ENCODE assay signal across 13 mouse cellular contexts in genomic region chr1:159570270-159570669, GRCm38 (mm10). TPM values are rescaled to one million over a fixed set of nuclear protein-coding genes. Genes with fewer than 3 reads are reported as not detected.
DNase-seq lines count a peak whose midpoint lies in the region; ATAC-seq and TF ChIP-seq lines count a peak whose summit lies in the region.
"Had no signal": no experiment of that assay in that cellular context is flagged by ENCODE, and none has a peak within 500 bp of the region (broad histone marks: within the 10 kb centered on the region; RNA-seq: fewer than 3 reads in every experiment).

No protein-coding gene starts in this region.

- H3K9me3 ChIP-seq in forebrain, embryonic 11.5 days (ENCODE audit: control insufficient read depth, low read length) = no peaks in the 10 kb centered on the region
- H3K9me3 ChIP-seq in forebrain, embryonic 10.5 days = no peaks in the 10 kb centered on the region
- H3K9me3 ChIP-seq in lung, embryonic 16.5 days (ENCODE audit: control insufficient read depth, low read length) = no peaks in the 10 kb centered on the region
- H3K9me3 ChIP-seq in lung, postnatal 0 days (ENCODE audit: low read length) = no peaks in the 10 kb centered on the region
- H3K9me3 ChIP-seq in stomach, embryonic 15.5 days = no peaks in the 10 kb centered on the region
- H3K9me3 ChIP-seq: embryonic facial prominence, embryonic 13.5 days had no signal

- 0 out of 2 replicates have a peak, but pooled peaks have one; percentile 53 for ATAC-seq in forebrain, embryonic 11.5 days (replicated peaks; ENCODE audit: low FRiP score)
- peak; percentile 61 for ATAC-seq in lung, embryonic 16.5 days (ENCODE audit: low read depth)
- ATAC-seq in lung, postnatal 0 days = peak; percentile 32
- ATAC-seq in stomach, embryonic 15.5 days (ENCODE audit: insufficient read depth, low FRiP score, low read depth) = no peak
- ATAC-seq in megakaryocyte, adult 5-6 weeks (ENCODE audit: poor library complexity, severe bottlenecking) = no peak

- H3K4me3 ChIP-seq in forebrain, embryonic 11.5 days (ENCODE audit: low read depth, low read length) = no peak overlapping the region
- H3K4me3 ChIP-seq in forebrain, embryonic 10.5 days = no peak overlapping the region
- H3K4me3 ChIP-seq in lung, embryonic 16.5 days (ENCODE audit: low read length) = no peak overlapping the region
- no peak overlapping the region for H3K4me3 ChIP-seq in lung, postnatal 0 days (ENCODE audit: low read depth, low read length)
- H3K4me3 ChIP-seq in stomach, embryonic 15.5 days (replicated peaks) = no peak overlapping the region
- H3K4me3 ChIP-seq: embryonic facial prominence, embryonic 13.5 days had no signal

- peak; percentile 8; the same call in 1 of the 2 replicates for TF ChIP-seq EP300 in lung, postnatal 0 days (IDR thresholded peaks at IDR 0.05)

- TF ChIP-seq CTCF in lung, postnatal 0 days (IDR thresholded peaks at IDR 0.05) = no peak

- no peak for DNase-seq in forebrain, embryonic 11.5 days (ENCODE audit: low spot score)
- no peak for DNase-seq in forebrain, embryonic 10.5 days (ENCODE audit: extremely low spot score, low spot score)
- DNase-seq in lung, postnatal 14 days = no peak
- DNase-seq in lung, postnatal 0 days (ENCODE audit: low spot score) = peak; percentile 16
- no peak for DNase-seq in right cerebral cortex, postnatal 14 days
- DNase-seq: adrenal gland, adult 8-10 months; cerebellum, adult 11-12 months had no signal

- no peak overlapping the region for H3K4me2 ChIP-seq in forebrain, embryonic 11.5 days (ENCODE audit: low read depth, low read length, severe bottlenecking)
- H3K4me2 ChIP-seq in lung, embryonic 16.5 days (ENCODE audit: low read depth, low read length) = 0 out of 2 replicates have a peak overlapping the region, but pooled peaks have one; percentile 13
- H3K4me2 ChIP-seq in lung, postnatal 0 days (replicated peaks; ENCODE audit: low read depth, low read length) = 0 out of 2 replicates have a peak overlapping the region, but pooled peaks have one; percentile 3
- peak overlapping the region; percentile 25 for H3K4me2 ChIP-seq in stomach, embryonic 15.5 days
- H3K4me2 ChIP-seq: embryonic facial prominence, embryonic 13.5 days had no signal

- no peak overlapping the region for H3K9ac ChIP-seq in forebrain, embryonic 11.5 days (ENCODE audit: low read length)
- no peak overlapping the region for H3K9ac ChIP-seq in lung, embryonic 16.5 days (ENCODE audit: low read length)
- H3K9ac ChIP-seq in lung, postnatal 0 days (replicated peaks; ENCODE audit: low read depth) = no peak overlapping the region
- no peak overlapping the region for H3K9ac ChIP-seq in stomach, embryonic 15.5 days
- H3K9ac ChIP-seq: embryonic facial prominence, embryonic 13.5 days had no signal

- H3K36me3 ChIP-seq in forebrain, embryonic 11.5 days (ENCODE audit: control insufficient read depth, insufficient read depth, low read length) = no peaks in the 10 kb centered on the region
- no peaks in the 10 kb centered on the region for H3K36me3 ChIP-seq in forebrain, embryonic 10.5 days (replicated peaks)
- H3K36me3 ChIP-seq in lung, embryonic 16.5 days (ENCODE audit: control insufficient read depth, insufficient read depth, low read length) = no peaks in the 10 kb centered on the region
- no peaks in the 10 kb centered on the region for H3K36me3 ChIP-seq in lung, postnatal 0 days (ENCODE audit: insufficient read depth, low read length)
- H3K36me3 ChIP-seq in stomach, embryonic 15.5 days = no peaks in the 10 kb centered on the region
- H3K36me3 ChIP-seq: embryonic facial prominence, embryonic 13.5 days had no signal

- 31% methylated on average over 8 of the region's 8 CpGs for WGBS in forebrain, embryonic 11.5 days
- WGBS in forebrain, embryonic 10.5 days = 47% methylated on average over 8 of the region's 8 CpGs
- WGBS in lung, embryonic 16.5 days = 8% methylated on average over 8 of the region's 8 CpGs
- WGBS in lung, postnatal 0 days = 5% methylated on average over 8 of the region's 8 CpGs
- 17% methylated on average over 8 of the region's 8 CpGs for WGBS in stomach, embryonic 15.5 days

- H3K4me1 ChIP-seq in forebrain, embryonic 11.5 days (replicated peaks; ENCODE audit: control insufficient read depth, insufficient read depth, low read length) = 0 out of 2 replicates have a peak, but pooled peaks cover 4% of the 10 kb centered on the region
- H3K4me1 ChIP-seq in forebrain, embryonic 10.5 days = peaks cover 10% of the 10 kb centered on the region
- H3K4me1 ChIP-seq in lung, embryonic 16.5 days (replicated peaks; ENCODE audit: control insufficient read depth, insufficient read depth, low read length) = no peaks in the 10 kb centered on the region
- H3K4me1 ChIP-seq in lung, postnatal 0 days (ENCODE audit: insufficient read depth, low read depth, low read length) = peaks cover 4% of the 10 kb centered on the region; the same call in 1 of the 2 replicates
- no peaks in the 10 kb centered on the region for H3K4me1 ChIP-seq in stomach, embryonic 15.5 days
- H3K4me1 ChIP-seq: embryonic facial prominence, embryonic 13.5 days had no signal

- no peak overlapping the region for H3K27ac ChIP-seq in forebrain, embryonic 11.5 days (ENCODE audit: low read depth, low read length)
- H3K27ac ChIP-seq in forebrain, embryonic 10.5 days = no peak overlapping the region
- peak overlapping the region; percentile 10 for H3K27ac ChIP-seq in lung, embryonic 16.5 days (ENCODE audit: low read length)
- no peak overlapping the region for H3K27ac ChIP-seq in lung, postnatal 0 days (ENCODE audit: low read length)
- peak overlapping the region; percentile 3; the same call in 1 of the 2 replicates for H3K27ac ChIP-seq in stomach, embryonic 15.5 days
- H3K27ac ChIP-seq: embryonic facial prominence, embryonic 13.5 days; kidney, postnatal 0 days had no signal

- no peaks in the 10 kb centered on the region for H3K27me3 ChIP-seq in forebrain, embryonic 11.5 days (ENCODE audit: control insufficient read depth, insufficient read depth, low read length)
- H3K27me3 ChIP-seq in forebrain, embryonic 10.5 days (ENCODE audit: poor library complexity, severe bottlenecking) = no peaks in the 10 kb centered on the region
- no peaks in the 10 kb centered on the region for H3K27me3 ChIP-seq in lung, embryonic 16.5 days (ENCODE audit: control insufficient read depth, insufficient read depth, low read depth, low read length)
- H3K27me3 ChIP-seq in lung, postnatal 0 days (replicated peaks; ENCODE audit: insufficient read depth, low read length) = no peaks in the 10 kb centered on the region
- H3K27me3 ChIP-seq in stomach, embryonic 15.5 days (replicated peaks) = no peaks in the 10 kb centered on the region
- H3K27me3 ChIP-seq: embryonic facial prominence, embryonic 13.5 days had no signal

RNA-seq across cellular contexts. Expression of gene Tnr, which starts 46.7 kb away (rescaled TPM):
- polyA plus RNA-seq in forebrain, embryonic 11.5 days (2014; fragmentation: Nextera tagmentation; extraction: Ambion mirVana) = 0.19 and 0.77 TPM in 2 replicates
- polyA plus RNA-seq in forebrain, embryonic 10.5 days (2016; fragmentation: Nextera tagmentation; extraction: Ambion mirVana) = 0.05 and 0.16 TPM in 2 replicates
- 0.08 and 0.09 TPM in 2 replicates for polyA plus RNA-seq in lung, embryonic 16.5 days (2015; fragmentation: Nextera tagmentation; extraction: Ambion mirVana)
- not detected in 2 replicates for polyA plus RNA-seq in lung, postnatal 0 days (2015; fragmentation: Nextera tagmentation; extraction: Ambion mirVana)
- polyA plus RNA-seq in stomach, embryonic 15.5 days (2015; fragmentation: Nextera tagmentation; extraction: Ambion mirVana) = 0.52 and 0.69 TPM in 2 replicates
- not detected in 2 replicates for total RNA-seq in megakaryocyte, adult 5-6 weeks (2015)
- not detected in 2 replicates for total RNA-seq in megakaryocyte, adult 5-6 weeks (2017)
- total RNA-seq: MEL had no signal
- polyA plus RNA-seq: kidney, postnatal 0 days had no signal

Comparison
In these comparisons a context has a peak if more than half of its experiments do, and no peak if none do; other contexts are left out.
1. H3K27ac ChIP-seq: peak in lung, embryonic 16.5 days (single experiment) and stomach, embryonic 15.5 days (single experiment); none in forebrain, embryonic 11.5 days (single experiment), forebrain, embryonic 10.5 days (single experiment) and lung, postnatal 0 days (single experiment).
2. ATAC-seq: peak in forebrain, embryonic 11.5 days (single experiment), lung, embryonic 16.5 days (single experiment) and lung, postnatal 0 days (single experiment); none in stomach, embryonic 15.5 days (single experiment) and megakaryocyte, adult 5-6 weeks (single experiment).